Mouse (Mus musculus): ENCODE results near the gene Ssu72. TPM values are rescaled to one million over a fixed set of nuclear protein-coding genes. Genes with fewer than 3 reads are reported as not detected.

Ssu72 gene
- total RNA-seq, 2 experiments from 2014 or later, result 90.9 to 92.8 TPM

GRCm38 (mm10) chr4:155690571-155691375 is 13.8 kb upstream of the Ssu72 start:
- no peak for TF ChIP-seq CTCF (conservative IDR thresholded peaks at IDR 0.05)
- Histone ChIP-seq H3K4me3 (no peak overlapping the region), H3K27ac (peak overlapping the region; percentile 36; the same call in 1 of the 2 replicates)
- peak; percentile 74 for DNase-seq (ENCODE audit: low spot score in 2 of 2)

GRCm38 (mm10) chr4:155692421-155692820 is 12.2 kb upstream of the Ssu72 start:
- Histone ChIP-seq H3K27ac (no peak overlapping the region), H3K4me3 (no peak overlapping the region)
- no peak for TF ChIP-seq CTCF (conservative IDR thresholded peaks at IDR 0.05)
- DNase-seq (ENCODE audit: low spot score in 2 of 2), result no peak

DNA sequence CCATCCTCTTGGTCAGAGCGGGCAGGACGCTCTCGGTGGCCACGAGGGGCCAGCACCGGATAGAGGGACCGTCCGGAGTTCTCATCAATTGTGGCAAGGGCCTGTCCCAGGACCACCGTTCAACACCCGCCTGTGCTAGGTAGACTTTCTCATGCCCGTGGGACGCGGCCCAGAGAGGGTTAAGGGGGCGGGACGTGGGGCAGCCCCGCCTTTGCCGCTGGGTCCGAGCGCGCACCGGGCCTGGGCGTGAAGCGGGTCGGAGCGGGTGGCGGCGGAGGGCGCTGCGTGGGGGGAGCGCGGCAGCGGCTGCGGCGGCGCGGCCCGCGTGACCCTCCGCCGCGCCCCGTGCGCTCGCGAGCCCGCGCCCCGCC is 10.5 kb upstream of the Ssu72 start, which contains the start of gene Fndc10:
Fndc10 (plus strand) TSS at position 232 of the 371 bp plus-strand sequence.
- peak within 1 kb of the TSS; percentile 81 for H3K4me3 ChIP-seq
- peak; percentile 63 to 73 for DNase-seq (ENCODE audit: low spot score in 2 of 2)
- peak within 1 kb of the TSS; percentile 99 for H3K27ac ChIP-seq
- no peak for TF ChIP-seq CTCF (conservative IDR thresholded peaks at IDR 0.05)

DNA sequence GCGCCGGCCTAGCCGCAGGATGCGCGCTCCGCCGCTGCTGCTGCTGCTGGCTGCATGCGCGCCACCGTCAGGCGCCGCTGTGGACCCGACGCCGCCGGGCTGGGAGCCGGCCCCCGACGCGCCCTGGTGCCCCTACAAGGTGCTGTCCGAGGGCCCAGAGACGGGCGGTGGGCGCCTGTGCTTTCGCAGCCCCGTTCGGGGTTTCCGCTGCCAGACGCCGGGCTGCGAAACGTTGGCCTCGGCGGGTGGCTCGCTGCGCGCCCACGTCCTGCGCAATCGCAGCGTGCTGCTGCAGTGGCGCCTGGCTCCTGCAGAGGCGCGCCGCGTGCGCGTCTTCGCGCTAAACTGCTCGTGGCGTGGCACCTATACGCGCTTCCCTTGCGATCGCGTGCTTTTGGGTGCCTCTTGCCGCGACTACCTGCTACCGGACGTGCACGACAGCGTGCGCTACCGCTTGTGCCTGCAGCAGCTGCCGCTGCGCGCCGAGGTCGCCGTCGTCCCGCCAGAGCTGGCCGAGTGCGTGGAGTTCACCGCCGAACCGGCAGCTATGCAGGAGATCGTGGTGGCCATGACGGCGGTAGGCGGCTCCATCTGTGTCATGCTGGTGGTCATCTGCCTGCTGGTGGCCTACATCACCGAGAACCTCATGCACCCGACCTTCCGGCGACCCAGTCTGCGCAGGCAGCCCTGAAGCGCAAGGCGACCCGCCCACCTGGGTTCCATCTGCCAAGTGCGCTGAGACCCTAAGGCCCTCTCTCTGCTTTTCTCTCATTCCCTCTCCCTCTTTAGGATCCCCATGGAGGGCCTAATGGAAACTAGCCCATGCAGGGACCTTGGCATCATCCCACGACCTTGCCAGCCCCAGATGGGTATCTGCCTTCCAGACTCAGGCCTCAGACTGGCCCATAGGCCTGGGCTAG is 9.9 kb upstream of the Ssu72 start:
- H3K4me3 ChIP-seq, result peak overlapping the region; percentile 81
- peak; percentile 72 for TF ChIP-seq CTCF (conservative IDR thresholded peaks at IDR 0.05)
- DNase-seq (ENCODE audit: low spot score in 2 of 2), result peak; percentile 64 to 74

DNA sequence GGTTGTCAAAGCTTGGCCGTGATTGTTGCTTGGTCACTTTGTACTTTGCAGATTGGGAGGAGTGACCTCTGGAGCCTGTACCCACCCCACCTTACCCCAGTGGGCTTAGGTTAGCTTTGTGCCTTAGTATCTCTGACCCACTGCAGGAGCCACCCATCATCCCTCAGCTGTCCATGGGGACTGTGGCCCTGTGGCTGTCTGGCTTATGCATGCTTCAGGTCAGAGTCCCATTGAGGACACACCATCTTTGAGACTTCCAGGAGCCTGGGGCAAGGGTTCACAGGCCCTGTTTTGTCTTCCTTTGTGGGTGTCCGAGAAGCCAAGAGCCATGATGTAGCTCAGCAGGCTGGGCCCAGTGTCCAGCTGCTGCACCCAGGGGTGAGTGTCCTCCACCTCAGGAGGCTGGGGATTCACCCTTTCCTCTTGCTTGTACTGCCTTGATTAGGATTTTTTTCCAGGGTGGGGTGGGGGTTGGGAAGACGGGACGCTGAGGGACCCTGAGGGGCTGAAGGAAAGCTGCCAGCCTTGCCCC is 9.0 kb upstream of the Ssu72 start:
- Histone ChIP-seq H3K4me3 (peak overlapping the region; percentile 81), H3K27ac (peak overlapping the region; percentile 99)
- DNase-seq (ENCODE audit: low spot score in 2 of 2), result no peak
- no peak for TF ChIP-seq CTCF (conservative IDR thresholded peaks at IDR 0.05)

More for the DNA sequence above, 9.9 kb upstream of the Ssu72 start:
- peak overlapping the region; percentile 99 for H3K27ac ChIP-seq

DNA sequence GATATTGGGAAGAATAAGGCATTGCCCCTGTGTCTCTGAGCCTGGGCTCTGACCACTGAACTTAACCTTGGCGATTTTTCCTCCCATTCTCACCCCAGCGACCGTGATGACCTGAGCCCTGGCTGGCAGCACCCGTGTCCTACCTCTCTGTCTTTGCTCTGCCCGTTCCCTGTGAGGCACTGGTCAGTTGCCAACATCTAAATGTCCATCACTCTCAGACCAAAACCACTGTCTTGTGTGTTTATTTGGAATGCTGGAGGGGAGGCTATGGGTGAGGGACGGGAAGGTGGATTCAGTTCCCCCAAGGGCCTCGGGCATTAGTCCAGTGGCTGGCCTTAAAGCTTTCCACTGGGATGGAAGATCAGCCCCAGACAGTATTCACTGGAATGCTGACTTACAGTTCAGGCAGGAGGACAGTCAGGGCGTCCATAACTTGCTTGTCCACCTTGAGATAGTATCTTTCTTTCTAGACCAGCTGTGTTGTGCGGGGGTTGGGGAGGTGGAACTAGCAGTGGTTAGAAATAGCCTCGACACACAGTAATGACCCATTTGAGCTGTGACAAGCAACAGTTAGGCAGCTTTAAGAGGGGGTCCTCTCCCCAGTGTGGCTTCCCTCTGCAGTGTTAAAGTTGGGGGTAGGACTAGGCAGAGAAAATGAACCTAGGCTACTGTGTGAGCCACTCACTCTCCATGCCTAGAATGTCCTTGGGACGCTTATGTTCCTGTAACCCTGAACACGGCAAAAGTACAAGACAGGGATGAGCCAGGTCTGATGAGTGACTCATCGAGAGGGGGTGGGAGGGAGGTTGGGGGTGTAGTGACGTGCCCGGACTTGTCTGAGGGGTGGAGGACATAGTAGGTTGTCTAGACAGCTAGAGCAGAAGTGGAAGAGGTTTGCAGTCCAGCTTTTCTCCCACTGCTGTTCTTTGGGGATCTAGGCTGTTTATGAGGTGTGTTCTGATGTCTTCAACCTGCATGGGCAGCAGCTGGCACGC is 8.0 kb upstream of the Ssu72 start:
- Histone ChIP-seq H3K27ac (peak overlapping the region; percentile 99), H3K4me3 (peak overlapping the region; percentile 81)
- TF ChIP-seq CTCF (conservative IDR thresholded peaks at IDR 0.05), result no peak
- DNase-seq (ENCODE audit: low spot score in 2 of 2), result no peak

DNA sequence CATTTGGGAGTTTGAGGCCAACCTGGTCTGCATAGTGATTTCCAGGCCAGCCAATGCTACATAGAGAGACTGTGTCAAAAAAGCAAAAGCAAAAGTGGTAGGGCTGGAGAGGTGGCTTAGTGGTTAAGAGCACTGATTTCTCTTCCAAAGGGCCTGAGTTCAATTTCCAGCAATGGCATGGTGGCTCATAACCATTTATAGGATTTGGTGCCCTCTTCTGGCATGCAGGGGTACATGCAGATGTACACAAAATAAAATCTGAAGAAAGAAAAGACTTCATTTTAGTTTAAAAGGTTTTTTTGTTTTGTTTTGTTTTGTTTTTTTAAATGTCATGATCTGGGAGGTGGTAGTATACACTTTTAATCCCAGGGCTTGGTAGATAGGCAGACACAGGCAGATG is 4.2 kb upstream of the Ssu72 start:
- Histone ChIP-seq H3K4me3 (no peak overlapping the region), H3K27ac (no peak overlapping the region)
- no peak for DNase-seq (ENCODE audit: low spot score in 2 of 2)
- peak; percentile 82 for TF ChIP-seq CTCF (conservative IDR thresholded peaks at IDR 0.05)

GRCm38 (mm10) chr4:155703425-155703929 is 1.1 kb upstream of the Ssu72 start:
- Histone ChIP-seq H3K27ac (no peak overlapping the region), H3K4me3 (no peak overlapping the region)
- no peak for DNase-seq (ENCODE audit: low spot score in 2 of 2)
- 0 out of 2 replicates have a peak, but pooled peaks have one; percentile 1 for TF ChIP-seq CTCF (conservative IDR thresholded peaks at IDR 0.05)

DNA sequence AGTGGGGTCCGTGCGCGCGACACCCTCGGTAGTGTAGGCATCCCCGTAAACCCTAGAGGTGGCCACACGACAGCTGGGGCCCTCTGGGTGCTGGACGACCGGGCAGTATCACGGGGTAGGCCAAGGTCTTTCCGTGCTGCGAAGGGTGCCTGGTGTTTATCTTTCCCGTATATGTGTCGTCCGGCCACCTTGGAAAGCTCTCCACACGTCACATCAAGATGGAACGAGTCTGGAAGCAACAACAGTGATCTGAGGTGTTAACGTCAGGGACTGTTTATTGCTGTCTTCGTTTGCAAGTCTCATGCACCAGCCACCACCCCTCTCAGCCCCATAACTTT is 961 bp downstream of the Ssu72 start:
- DNase-seq (ENCODE audit: low spot score in 2 of 2), result no peak
- H3K27ac ChIP-seq, result peak overlapping the region; percentile 97
- no peak for TF ChIP-seq CTCF (conservative IDR thresholded peaks at IDR 0.05)
- H3K4me3 ChIP-seq, result peak overlapping the region; percentile 98

GRCm38 (mm10) chr4:155708582-155708981 is 4.0 kb downstream of the Ssu72 start:
- no peak for DNase-seq (ENCODE audit: low spot score in 2 of 2)
- no peak for TF ChIP-seq CTCF (conservative IDR thresholded peaks at IDR 0.05)
- Histone ChIP-seq H3K4me3 (no peak overlapping the region), H3K27ac (peak overlapping the region; percentile 81)

DNA sequence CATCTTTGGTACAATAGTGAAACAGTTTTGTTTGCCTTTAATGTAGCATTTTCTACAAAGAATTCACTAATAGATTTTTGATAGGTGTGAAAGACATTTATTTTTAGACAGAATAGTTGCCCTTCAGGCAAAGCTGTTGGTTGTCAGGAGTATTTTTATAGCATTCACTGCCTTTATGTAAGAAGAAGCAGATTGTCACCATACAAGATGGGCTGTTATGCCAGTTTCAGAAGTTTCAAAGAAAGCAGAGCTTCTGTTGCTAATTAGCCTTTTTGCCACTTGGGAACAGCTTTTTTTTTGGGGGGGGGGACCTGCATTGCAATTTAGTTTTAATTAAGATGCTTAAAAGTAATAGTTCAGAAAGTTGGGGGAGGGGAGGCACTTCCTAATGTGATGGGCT is 4.4 kb downstream of the Ssu72 start:
- H3K27ac ChIP-seq, result peak overlapping the region; percentile 81
- no peak overlapping the region for H3K4me3 ChIP-seq
- no peak for TF ChIP-seq CTCF (conservative IDR thresholded peaks at IDR 0.05)
- peak in 1 of 2 experiments; percentile 22 for DNase-seq (ENCODE audit: low spot score in 2 of 2)

All from layer of hippocampus, adult 2 months (tissue).